Mouse (Mus musculus) heart, postnatal 0 days (tissue): ENCODE measurements around the gene Baiap2l2.

ENCODE experiments used
- CTCF ChIP-seq: IDR thresholded peaks from 2 replicates; pipeline ENCODE4 v1.5.1; 2016; ENCODE audit warnings: antibody characterized with exemption, control low read depth, low read depth
- EP300 ChIP-seq: IDR thresholded peaks from 2 replicates; pipeline ENCODE4 v1.6.1; 2016; ENCODE audit warnings: antibody characterized with exemption, low read depth

GRCm38 (mm10) chr15:79288387-79288786, 3.0 kb upstream of the Baiap2l2 start:
- TF ChIP-seq CTCF = no peak
- no peak for TF ChIP-seq EP300
